Mouse (Mus musculus): ENCODE data around the gene Wfdc17. TPM values are rescaled to one million over a fixed set of nuclear protein-coding genes. Genes with fewer than 3 reads are reported as not detected.

The Wfdc17 gene
- polyA plus RNA-seq, 1 experiment from 2014 or later: 0.44 TPM

DNA sequence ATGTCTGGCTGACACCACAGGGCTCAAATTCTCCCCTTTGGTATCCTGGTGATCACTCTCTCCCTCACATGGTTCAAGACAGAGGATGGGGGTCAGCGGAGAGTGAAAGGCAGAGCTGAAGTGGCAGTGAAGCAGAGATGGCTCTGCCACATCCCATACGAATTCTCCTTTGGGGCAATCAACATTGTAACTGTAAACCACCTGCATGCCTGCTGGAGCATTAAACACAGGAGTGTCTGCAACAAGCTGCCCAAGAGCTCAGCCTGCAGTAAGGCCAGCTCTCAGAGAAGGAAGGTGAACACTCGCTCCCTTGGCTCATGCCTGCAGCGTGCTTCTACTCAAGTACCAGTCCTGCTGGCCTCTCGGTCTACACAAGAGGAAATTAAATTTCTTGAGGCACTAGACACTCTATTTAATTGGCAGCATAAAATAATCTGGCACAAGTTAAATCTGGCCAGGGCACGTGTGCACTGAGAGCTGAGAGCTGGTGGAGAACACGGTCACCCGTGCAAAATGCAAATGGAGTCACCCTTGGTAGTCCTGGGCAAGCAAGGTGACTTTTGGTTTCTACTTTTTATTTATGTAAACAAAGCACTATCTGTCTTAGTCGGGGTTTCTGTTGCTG, 39.1 kb downstream of the Wfdc17 start:
- no peak overlapping the region for H3K27ac ChIP-seq
- H3K4me3 ChIP-seq (replicated peaks): no peak overlapping the region
- ATAC-seq: no peak
- 80% methylated on average over 9 of the region's 9 CpGs for WGBS
- peaks cover 24% of the 10 kb centered on the region for H3K27me3 ChIP-seq
- H3K4me1 ChIP-seq (replicated peaks): no peaks in the 10 kb centered on the region
- H3K4me2 ChIP-seq (replicated peaks): no peak overlapping the region
- H3K9me3 ChIP-seq: no peaks in the 10 kb centered on the region
- H3K36me3 ChIP-seq: no peaks in the 10 kb centered on the region
- no peak overlapping the region for H3K9ac ChIP-seq (replicated peaks)

DNA sequence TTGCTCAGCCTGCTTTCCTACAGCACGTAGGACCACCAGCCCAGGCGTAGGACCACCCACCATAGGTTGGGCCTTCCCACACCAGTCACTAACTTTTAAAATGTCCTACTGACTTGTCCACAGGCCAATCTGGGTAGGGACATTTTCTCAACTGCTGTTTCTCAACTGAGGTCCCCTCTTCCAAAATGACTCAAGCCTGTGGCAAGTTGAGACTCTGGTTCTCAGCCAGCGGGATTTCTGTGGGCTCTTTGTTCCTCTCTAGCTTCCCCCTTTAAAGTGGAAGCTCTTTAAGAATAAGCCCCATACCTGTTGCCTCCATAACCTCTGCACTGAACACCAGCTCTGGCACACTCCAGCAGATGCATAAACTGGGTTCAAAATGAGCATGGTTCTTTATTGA, 39.7 kb downstream of the Wfdc17 start:
- no peaks in the 10 kb centered on the region for H3K36me3 ChIP-seq
- WGBS: 93% methylated on average over 3 of the region's 3 CpGs
- no peak overlapping the region for H3K4me2 ChIP-seq (replicated peaks)
- H3K27me3 ChIP-seq: peaks cover 29% of the 10 kb centered on the region
- no peaks in the 10 kb centered on the region for H3K4me1 ChIP-seq (replicated peaks)
- no peak overlapping the region for H3K4me3 ChIP-seq (replicated peaks)
- H3K9me3 ChIP-seq: no peaks in the 10 kb centered on the region
- no peak for ATAC-seq
- no peak overlapping the region for H3K9ac ChIP-seq (replicated peaks)
- no peak overlapping the region for H3K27ac ChIP-seq

DNA sequence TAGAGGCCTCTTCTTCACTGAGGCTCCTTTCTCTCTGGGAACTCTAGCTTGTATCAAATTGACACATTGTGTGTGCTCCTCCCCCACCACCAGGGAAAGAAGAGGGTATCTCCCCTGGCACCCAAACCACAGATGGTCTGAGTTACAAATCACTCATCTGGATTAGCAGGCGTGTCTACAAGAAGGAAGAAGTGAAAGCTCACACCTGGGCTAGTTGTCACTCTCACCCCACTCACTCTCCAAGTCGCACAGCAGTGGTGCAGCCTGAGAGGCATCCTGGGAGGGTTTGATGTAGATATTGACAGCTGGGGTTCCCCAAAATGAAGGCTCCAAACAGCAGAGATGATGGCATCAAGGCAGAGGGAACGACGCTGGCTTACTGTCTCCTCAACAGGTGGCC, 42.4 kb downstream of the Wfdc17 start:
- Histone ChIP-seq H3K27me3 (peaks cover 38% of the 10 kb centered on the region), H3K4me1 (replicated peaks) (no peaks in the 10 kb centered on the region), H3K4me2 (replicated peaks) (no peak overlapping the region), H3K36me3 (no peaks in the 10 kb centered on the region), H3K27ac (no peak overlapping the region), H3K4me3 (replicated peaks) (no peak overlapping the region), H3K9me3 (no peaks in the 10 kb centered on the region), H3K9ac (replicated peaks) (no peak overlapping the region)
- WGBS: 82% methylated on average over 4 of the region's 4 CpGs
- ATAC-seq: no peak

DNA sequence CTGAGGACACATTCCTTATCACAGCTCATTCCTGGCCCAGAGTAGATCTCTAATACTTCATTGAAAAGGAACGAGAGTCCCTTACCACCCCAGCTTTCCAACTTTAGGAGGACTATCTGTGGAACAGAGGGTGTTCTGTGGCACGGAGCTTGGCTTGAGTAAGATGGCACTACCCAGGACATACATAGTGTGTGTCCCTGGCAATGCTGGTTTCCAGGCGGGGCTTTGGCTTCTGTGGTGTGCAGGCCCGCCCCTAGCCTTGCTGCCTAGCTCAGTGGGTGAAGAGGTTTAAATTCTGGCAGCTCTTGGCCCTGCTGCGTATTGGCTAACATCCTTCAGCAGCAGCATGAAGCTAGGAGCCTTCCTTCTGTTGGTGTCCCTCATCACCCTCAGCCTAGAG, 42.9 kb downstream of the Wfdc17 start, which contains the start of gene Wfdc21:
Gene Wfdc21 (plus strand): TSS at position 260 of the 400 bp plus-strand sequence.
- WGBS: 77% methylated on average over 5 of the region's 5 CpGs
- H3K4me2 ChIP-seq (replicated peaks): no peak within 1 kb of the TSS
- no peak within 1 kb of the TSS for H3K4me3 ChIP-seq (replicated peaks)
- no peaks in the 10 kb centered on the region for H3K4me1 ChIP-seq (replicated peaks)
- ATAC-seq: no peak
- H3K27ac ChIP-seq: no peak within 1 kb of the TSS
- peaks cover 42% of the 10 kb centered on the region for H3K27me3 ChIP-seq
- H3K9me3 ChIP-seq: no peaks in the 10 kb centered on the region
- H3K9ac ChIP-seq (replicated peaks): no peak within 1 kb of the TSS
- H3K36me3 ChIP-seq: no peaks in the 10 kb centered on the region

DNA sequence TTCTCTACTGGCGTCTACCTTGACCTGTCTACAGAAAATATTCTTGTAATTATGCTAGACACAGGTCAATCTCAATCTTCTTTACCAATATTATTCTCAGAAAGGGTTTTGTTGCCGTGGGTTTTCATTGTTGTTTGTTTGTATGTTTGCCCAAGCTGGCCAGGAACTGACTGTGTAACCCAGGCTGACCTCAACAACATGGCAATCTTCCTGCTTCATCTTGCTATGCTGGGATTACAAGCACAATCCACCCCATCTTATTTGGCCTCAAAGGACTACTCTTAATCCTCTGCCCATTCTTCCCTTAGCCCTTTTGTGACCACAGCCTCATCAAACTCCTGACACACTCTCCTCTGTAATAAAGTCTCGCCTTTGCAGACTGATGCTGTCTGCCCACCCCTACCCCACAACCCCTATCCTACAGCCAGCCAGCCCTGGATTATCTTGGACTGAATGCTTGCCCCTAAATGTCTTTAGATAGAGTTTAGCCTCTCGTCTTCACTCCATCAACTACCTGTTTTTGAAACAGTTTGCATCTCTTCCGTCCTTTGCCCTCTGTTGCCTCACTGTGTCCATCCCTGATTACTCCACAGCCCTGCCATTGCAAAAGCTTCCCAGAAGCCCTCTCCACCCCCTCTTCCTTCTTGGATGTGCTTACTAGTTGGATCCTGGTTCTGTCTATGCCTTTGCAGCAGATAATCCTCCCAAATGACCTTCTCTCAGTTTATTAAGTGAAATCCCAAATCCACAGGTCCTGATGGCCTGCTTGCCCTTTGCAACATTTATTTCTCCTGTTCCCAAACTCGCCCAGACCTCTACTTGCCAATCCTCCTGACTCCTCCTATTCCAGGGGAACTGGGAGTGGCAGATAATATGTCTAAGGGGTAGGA, 43.8 kb downstream of the Wfdc17 start:
- H3K9ac ChIP-seq (replicated peaks): no peak overlapping the region
- H3K27me3 ChIP-seq: peaks cover 49% of the 10 kb centered on the region
- H3K4me1 ChIP-seq (replicated peaks): no peaks in the 10 kb centered on the region
- H3K27ac ChIP-seq: no peak overlapping the region
- 58% methylated on average over 6 of the region's 6 CpGs for WGBS
- H3K9me3 ChIP-seq: no peaks in the 10 kb centered on the region
- H3K36me3 ChIP-seq: no peaks in the 10 kb centered on the region
- no peak overlapping the region for H3K4me2 ChIP-seq (replicated peaks)
- no peak for ATAC-seq
- no peak overlapping the region for H3K4me3 ChIP-seq (replicated peaks)

DNA sequence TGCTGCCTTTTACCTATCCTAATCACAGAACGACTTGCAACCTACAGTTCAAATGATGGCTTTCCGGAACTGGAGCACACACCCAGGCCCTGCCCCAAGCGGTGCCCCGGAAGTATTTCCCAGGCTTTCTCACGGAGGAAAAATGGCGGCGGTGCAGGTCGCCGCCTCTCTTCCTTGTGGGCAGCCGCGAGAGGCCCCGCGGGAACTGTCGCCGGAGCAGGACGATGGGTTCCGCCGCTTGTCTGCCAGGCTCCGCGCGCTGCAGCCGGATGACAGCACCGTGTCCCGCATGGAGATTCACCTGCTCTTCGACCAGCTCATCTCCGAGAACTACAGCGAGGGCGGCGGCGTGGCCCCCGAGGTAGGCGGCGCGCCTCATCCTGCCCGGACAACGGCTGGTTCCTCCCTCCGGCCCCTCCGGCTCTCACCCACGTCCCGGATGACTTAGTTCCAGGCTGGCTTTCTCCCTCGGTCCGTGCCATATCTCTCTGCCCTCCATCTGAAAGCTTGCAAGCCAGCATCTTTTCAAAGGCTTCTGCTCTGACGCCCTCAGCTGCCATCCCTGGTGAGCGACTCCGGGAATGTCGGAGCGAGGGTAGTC, 49.9 kb downstream of the Wfdc17 start, which contains the start of gene Heatr6:
Gene Heatr6 (plus strand): TSS at position 116 of the 601 bp plus-strand sequence.
- under 1% methylated on average over 47 of the region's 47 CpGs for WGBS
- Histone ChIP-seq H3K36me3 (peaks cover 27% of the 10 kb centered on the region), H3K4me1 (replicated peaks) (peaks cover 23% of the 10 kb centered on the region), H3K9me3 (no peaks in the 10 kb centered on the region), H3K27me3 (peaks cover 25% of the 10 kb centered on the region), H3K4me3 (replicated peaks) (peak within 1 kb of the TSS; percentile 71), H3K4me2 (replicated peaks) (peak within 1 kb of the TSS; percentile 70), H3K9ac (replicated peaks) (peak within 1 kb of the TSS; percentile 70), H3K27ac (peak within 1 kb of the TSS; percentile 89)
- ATAC-seq: peak; percentile 98

DNA sequence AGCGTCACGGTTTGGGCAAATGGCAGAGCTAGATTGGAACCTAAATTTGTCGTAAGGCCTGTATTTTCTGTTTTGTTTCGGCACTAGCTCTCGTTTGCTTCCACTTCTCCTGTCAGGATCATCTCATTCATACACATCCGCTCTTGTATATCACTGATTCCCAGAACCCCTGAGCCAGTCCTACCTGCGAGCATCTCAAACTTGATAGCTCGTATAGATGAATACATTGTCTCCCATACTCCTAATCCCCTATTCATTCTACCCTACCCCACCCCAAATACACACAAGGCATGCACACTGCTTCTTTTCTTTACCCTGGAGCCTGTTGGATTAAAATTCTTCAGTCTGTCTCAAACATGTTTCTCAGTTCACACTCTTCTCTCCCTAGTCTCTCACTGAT, 50.4 kb downstream of the Wfdc17 start:
- Histone ChIP-seq H3K4me3 (replicated peaks) (peak overlapping the region; percentile 71), H3K4me2 (replicated peaks) (peak overlapping the region; percentile 70), H3K9ac (replicated peaks) (peak overlapping the region; percentile 70), H3K4me1 (replicated peaks) (peaks cover 23% of the 10 kb centered on the region), H3K27ac (peak overlapping the region; percentile 89), H3K9me3 (no peaks in the 10 kb centered on the region), H3K36me3 (peaks cover 33% of the 10 kb centered on the region), H3K27me3 (peaks cover 20% of the 10 kb centered on the region)
- peak; percentile 41; the same call in 1 of the 2 replicates for ATAC-seq
- WGBS: 2% methylated on average over 8 of the region's 8 CpGs

Other genes with a start within 250 kb of the Wfdc17 start
- gene Mmp28, start 240.9 kb upstream of the Wfdc17 start, polyA plus RNA-seq (2015; fragmentation: Nextera tagmentation; extraction: Ambion mirVana): 2.5 and 3.6 TPM in 2 replicates
- 17.6 and 19.9 TPM in 2 replicates for gene Taf15, start 230.9 kb upstream of the Wfdc17 start, polyA plus RNA-seq (2015; fragmentation: Nextera tagmentation; extraction: Ambion mirVana)
- not detected in 2 replicates for gene Heatr9, start 181.8 kb upstream of the Wfdc17 start, polyA plus RNA-seq (2015; fragmentation: Nextera tagmentation; extraction: Ambion mirVana)
- not detected in 2 replicates for gene Ccl5, start 173.5 kb upstream of the Wfdc17 start, polyA plus RNA-seq (2015; fragmentation: Nextera tagmentation; extraction: Ambion mirVana)
- gene Ccl9, start 125.4 kb upstream of the Wfdc17 start, polyA plus RNA-seq (2015; fragmentation: Nextera tagmentation; extraction: Ambion mirVana): 1.2 TPM in 2 replicates
- gene Ccl6, start 110.9 kb upstream of the Wfdc17 start, polyA plus RNA-seq (2015; fragmentation: Nextera tagmentation; extraction: Ambion mirVana): 0.67 and 1.0 TPM in 2 replicates
- gene Rpl9-ps1, start 58.4 kb upstream of the Wfdc17 start, polyA plus RNA-seq (2015; fragmentation: Nextera tagmentation; extraction: Ambion mirVana): not detected in 2 replicates
- gene Ccl3, start 54.6 kb upstream of the Wfdc17 start, polyA plus RNA-seq (2015; fragmentation: Nextera tagmentation; extraction: Ambion mirVana): 0.64 and 0.65 TPM in 2 replicates
- gene Ccl4, start 41.4 kb upstream of the Wfdc17 start, polyA plus RNA-seq (2015; fragmentation: Nextera tagmentation; extraction: Ambion mirVana): 0.32 TPM in 1 of 2 replicates, not detected in the other
- not detected in 2 replicates for gene Wfdc18, start 5.0 kb downstream of the Wfdc17 start, polyA plus RNA-seq (2015; fragmentation: Nextera tagmentation; extraction: Ambion mirVana)
- gene Wfdc21, start 42.9 kb downstream of the Wfdc17 start, polyA plus RNA-seq (2015; fragmentation: Nextera tagmentation; extraction: Ambion mirVana): 0.43 TPM in 1 of 2 replicates, not detected in the other
- gene Heatr6, start 49.7 kb downstream of the Wfdc17 start, polyA plus RNA-seq (2015; fragmentation: Nextera tagmentation; extraction: Ambion mirVana): 41.7 and 44.5 TPM in 2 replicates
- 0.10 TPM in 1 of 2 replicates, not detected in the other for gene Hnf1b, start 146.1 kb downstream of the Wfdc17 start, polyA plus RNA-seq (2015; fragmentation: Nextera tagmentation; extraction: Ambion mirVana)
- 33.0 and 34.6 TPM in 2 replicates for gene Ddx52, start 238.1 kb downstream of the Wfdc17 start, polyA plus RNA-seq (2015; fragmentation: Nextera tagmentation; extraction: Ambion mirVana)

Measured in midbrain, embryonic 13.5 days (tissue).